Mouse (Mus musculus) embryo, embryonic 10 days (tissue): ENCODE data around the gene Prok2.

ENCODE experiments used
- DNase-seq: peaks from one replicate; pipeline ENCODE4 v3.0.0-alpha.2; 2015; ENCODE audit warnings: low spot score

The Prok2 gene

GRCm38 (mm10) chr6:99725971-99726561 lies at the start of gene Prok2:
Prok2 (minus strand) TSS chr6:99726392.
- peak; percentile 26 for DNase-seq

GRCm38 (mm10) chr6:99774680-99775079 lies 48.5 kb upstream of the Prok2 start:
- DNase-seq, result no peak

- DNase-seq, result no peak
Measured at GRCm38 (mm10) chr6:99768495-99768894, 42.3 kb upstream of the Prok2 start.

- no peak for DNase-seq
Measured at GRCm38 (mm10) chr6:99764916-99765315, 38.7 kb upstream of the Prok2 start.

GRCm38 (mm10) chr6:99762069-99762985 lies 36.1 kb upstream of the Prok2 start:
- DNase-seq, result no peak

GRCm38 (mm10) chr6:99756105-99756504 lies 29.9 kb upstream of the Prok2 start:
- DNase-seq, result no peak

GRCm38 (mm10) chr6:99751308-99751707 lies 25.1 kb upstream of the Prok2 start:
- no peak for DNase-seq

- DNase-seq, result no peak
Measured at GRCm38 (mm10) chr6:99746275-99746674, 20.1 kb upstream of the Prok2 start.

GRCm38 (mm10) chr6:99742866-99743265 lies 16.7 kb upstream of the Prok2 start:
- no peak for DNase-seq

GRCm38 (mm10) chr6:99734666-99735065 lies 8.5 kb upstream of the Prok2 start:
- DNase-seq, result no peak

- no peak for DNase-seq
Measured at GRCm38 (mm10) chr6:99732673-99733072, 6.5 kb upstream of the Prok2 start.

GRCm38 (mm10) chr6:99731926-99732325 lies 5.7 kb upstream of the Prok2 start:
- DNase-seq, result no peak

- DNase-seq, result no peak
Measured at GRCm38 (mm10) chr6:99729853-99730252, 3.7 kb upstream of the Prok2 start.

- peak; percentile 29 for DNase-seq
Measured at GRCm38 (mm10) chr6:99726576-99727303, 548 bp upstream of the Prok2 start.

GRCm38 (mm10) chr6:99722390-99722789 lies 3.8 kb downstream of the Prok2 start:
- DNase-seq, result no peak

- no peak for DNase-seq
Measured at GRCm38 (mm10) chr6:99721032-99721431, 5.2 kb downstream of the Prok2 start.

- no peak for DNase-seq
Measured at GRCm38 (mm10) chr6:99715913-99716312, 10.3 kb downstream of the Prok2 start.

- DNase-seq, result no peak
Measured at GRCm38 (mm10) chr6:99715191-99715590, 11.0 kb downstream of the Prok2 start.

GRCm38 (mm10) chr6:99713256-99713655 lies 12.9 kb downstream of the Prok2 start:
- DNase-seq, result no peak

GRCm38 (mm10) chr6:99711576-99712101 lies 14.6 kb downstream of the Prok2 start:
- DNase-seq, result no peak

GRCm38 (mm10) chr6:99700484-99700883 lies 25.7 kb downstream of the Prok2 start:
- no peak for DNase-seq
